ENCODE assay signal across 24 mouse cellular contexts in the genomic region with DNA sequence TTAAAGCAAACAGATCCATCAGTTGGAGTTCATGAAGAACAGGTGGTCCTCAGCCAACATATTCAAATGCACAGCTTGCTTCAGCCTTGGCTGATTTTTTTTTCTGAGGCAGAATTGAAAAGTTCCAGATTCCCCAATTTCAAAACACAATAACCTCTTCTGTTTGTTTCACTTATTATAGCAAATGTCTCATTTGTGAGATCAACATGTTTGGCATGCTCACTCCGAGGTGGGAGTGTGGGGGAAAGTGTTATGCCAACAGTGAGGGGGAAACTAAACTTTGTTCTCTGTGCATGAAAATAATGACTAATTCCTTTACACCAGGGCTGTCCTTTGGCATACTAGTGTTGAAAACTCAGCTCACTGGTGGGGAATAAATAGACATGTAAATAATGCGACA.
DNase-seq lines count a peak whose midpoint lies in the region; TF ChIP-seq lines count a peak whose summit lies in the region.
"Had no signal": no experiment of that assay in that cellular context is flagged by ENCODE, and none has a peak within 500 bp of the region (broad histone marks: within the 10 kb centered on the region; RNA-seq: fewer than 3 reads in every experiment).

No protein-coding gene starts in this region.

- no peak overlapping the region for H3K27ac ChIP-seq in layer of hippocampus, adult 2 months
- H3K27ac ChIP-seq: forebrain, embryonic 12.5 days; hindbrain, embryonic 10.5 days; hindbrain, embryonic 15.5 days; kidney, embryonic 15.5 days; limb, embryonic 13.5 days; lung, embryonic 15.5 days; midbrain, embryonic 10.5 days; neural tube, embryonic 12.5 days; stomach, embryonic 15.5 days had no signal

- DNase-seq in layer of hippocampus, adult 11-12 months (ENCODE audit: low spot score) = peak; percentile 26
- DNase-seq in layer of hippocampus, postnatal 10 days (ENCODE audit: low spot score in 2 of 2) = no peak
- peak; percentile 3 for DNase-seq in Muller cell, postnatal 12 days (ENCODE audit: inconsistent ontology term)
- DNase-seq in layer of hippocampus, adult 2 months (ENCODE audit: low spot score in 2 of 2) = peak; percentile 53 to 76
- DNase-seq in layer of hippocampus, postnatal 36 days = peak; percentile 39 to 48
- DNase-seq in T-cell, adult 2 months (ENCODE audit: low spot score) = no peak
- no peak for DNase-seq in thymus, postnatal 36 days
- DNase-seq: adrenal gland, postnatal 25 days; cerebellum, adult 2 months; cerebellum, postnatal 14 days; heart, postnatal 14 days; kidney, adult 11 months; kidney, postnatal 25 days; thymus, postnatal 14 days had no signal

- H3K4me3 ChIP-seq in layer of hippocampus, adult 2 months = no peak overlapping the region
- H3K4me3 ChIP-seq: forebrain, embryonic 12.5 days; hindbrain, embryonic 10.5 days; hindbrain, embryonic 15.5 days; kidney, embryonic 15.5 days; limb, embryonic 13.5 days; lung, embryonic 15.5 days; midbrain, embryonic 10.5 days; myocyte; neural tube, embryonic 12.5 days; stomach, embryonic 15.5 days had no signal

- TF ChIP-seq CTCF in layer of hippocampus, adult 2 months (conservative IDR thresholded peaks at IDR 0.05) = no peak

Comparison
In these comparisons a context has a peak if more than half of its experiments do, and no peak if none do; other contexts are left out.
1. DNase-seq: peak in layer of hippocampus, adult 11-12 months (single experiment), Muller cell, postnatal 12 days (single experiment), layer of hippocampus, adult 2 months (2 of 2) and layer of hippocampus, postnatal 36 days (2 of 2); none in layer of hippocampus, postnatal 10 days (0 of 2), T-cell, adult 2 months (single experiment) and thymus, postnatal 36 days (0 of 2).